Comparison of ENCODE assay signal across 24 mouse cellular contexts in genomic region chr7:35349022-35349421, GRCm38 (mm10). TPM values are rescaled to one million over a fixed set of nuclear protein-coding genes. Genes with fewer than 3 reads are reported as not detected.
DNase-seq lines count a peak whose midpoint lies in the region; ATAC-seq and TF ChIP-seq lines count a peak whose summit lies in the region.
"Had no signal": no experiment of that assay in that cellular context is flagged by ENCODE, and none has a peak within 500 bp of the region (broad histone marks: within the 10 kb centered on the region; RNA-seq: fewer than 3 reads in every experiment).

No protein-coding gene starts in this region.

- TF ChIP-seq POLR2A in liver, adult 2 months (IDR thresholded peaks at IDR 0.05; ENCODE audit: extremely low read depth, insufficient read depth, low read length): no peak

- no peak overlapping the region for H3K4me2 ChIP-seq in liver, embryonic 12.5 days
- peak overlapping the region; percentile 22; the same call in 1 of the 2 replicates for H3K4me2 ChIP-seq in intestine, embryonic 15.5 days (replicated peaks)
- no peak overlapping the region for H3K4me2 ChIP-seq in stomach, embryonic 16.5 days (ENCODE audit: low read depth, low read length)
- H3K4me2 ChIP-seq in lung, postnatal 0 days (replicated peaks; ENCODE audit: low read depth, low read length): no peak overlapping the region
- H3K4me2 ChIP-seq: forebrain, embryonic 12.5 days; heart, embryonic 13.5 days; hindbrain, embryonic 15.5 days; limb, embryonic 13.5 days; midbrain, embryonic 15.5 days; neural tube, embryonic 15.5 days had no signal

- no peak overlapping the region for H3K9ac ChIP-seq in liver, adult 2 months (ENCODE audit: low read depth, low read length)
- no peak overlapping the region for H3K9ac ChIP-seq in liver, embryonic 12.5 days
- no peak overlapping the region for H3K9ac ChIP-seq in intestine, embryonic 15.5 days
- no peak overlapping the region for H3K9ac ChIP-seq in stomach, embryonic 16.5 days (ENCODE audit: low read length)
- no peak overlapping the region for H3K9ac ChIP-seq in lung, postnatal 0 days (replicated peaks; ENCODE audit: low read depth)
- H3K9ac ChIP-seq: forebrain, embryonic 12.5 days; heart, embryonic 13.5 days; hindbrain, embryonic 15.5 days; limb, embryonic 13.5 days; midbrain, embryonic 15.5 days; neural tube, embryonic 15.5 days had no signal

- ATAC-seq in liver, embryonic 12.5 days: no peak
- ATAC-seq in intestine, embryonic 15.5 days: no peak
- no peak for ATAC-seq in stomach, embryonic 16.5 days (ENCODE audit: insufficient read depth, low FRiP score)
- ATAC-seq in lung, postnatal 0 days: no peak
- ATAC-seq: activated CD4-positive, CD25-positive, alpha-beta regulatory T cell, adult 4 months; midbrain, embryonic 15.5 days had no signal

- H3K27me3 ChIP-seq in liver, adult 2 months (ENCODE audit: control insufficient read depth, insufficient read depth, low read length): no peaks in the 10 kb centered on the region
- H3K27me3 ChIP-seq in liver, embryonic 12.5 days (replicated peaks): 0 out of 2 replicates have a peak, but pooled peaks cover 4% of the 10 kb centered on the region
- H3K27me3 ChIP-seq in intestine, embryonic 15.5 days (replicated peaks): no peaks in the 10 kb centered on the region
- no peaks in the 10 kb centered on the region for H3K27me3 ChIP-seq in stomach, embryonic 16.5 days (ENCODE audit: control insufficient read depth, insufficient read depth, low read length)
- no peaks in the 10 kb centered on the region for H3K27me3 ChIP-seq in lung, postnatal 0 days (replicated peaks; ENCODE audit: insufficient read depth, low read length)
- H3K27me3 ChIP-seq: forebrain, embryonic 12.5 days; heart, embryonic 13.5 days; hindbrain, embryonic 15.5 days; limb, embryonic 13.5 days; midbrain, embryonic 15.5 days; neural tube, embryonic 15.5 days had no signal

- WGBS in liver, adult 2 months: 32% methylated on average over 4 of the region's 4 CpGs
- 65% methylated on average over 4 of the region's 4 CpGs for WGBS in liver, embryonic 12.5 days (ENCODE audit: insufficient replicate concordance)
- WGBS in intestine, embryonic 15.5 days: 75% methylated on average over 4 of the region's 4 CpGs
- WGBS in stomach, embryonic 16.5 days: 82% methylated on average over 4 of the region's 4 CpGs
- WGBS in lung, postnatal 0 days: 79% methylated on average over 4 of the region's 4 CpGs

- H3K79me2 ChIP-seq in liver, adult 2 months (ENCODE audit: control insufficient read depth, insufficient read depth, low read length): peaks cover 28% of the 10 kb centered on the region

- DNase-seq in liver, adult 2 months (ENCODE audit: extremely low read depth, low read depth, low spot score): peak; percentile 71
- peak; percentile 3 for DNase-seq in adipocyte (ENCODE audit: low spot score)
- no peak for DNase-seq in lung, postnatal 0 days (ENCODE audit: low spot score)
- no peak for DNase-seq in frontal cortex, postnatal 25 days (ENCODE audit: low spot score in 2 of 2)
- no peak for DNase-seq in cerebellum, adult 11-12 months
- DNase-seq: cerebellum, adult 2 months; heart, adult 18-20 months; heart, postnatal 36 days; kidney, adult 2 months; kidney, postnatal 10 days; lung, adult 2 months; lung, postnatal 36 days; right cerebral cortex, postnatal 25 days had no signal

- no peak for TF ChIP-seq EP300 in lung, postnatal 0 days (IDR thresholded peaks at IDR 0.05)

- peaks cover 24% of the 10 kb centered on the region for H3K4me1 ChIP-seq in liver, adult 2 months (ENCODE audit: control insufficient read depth, insufficient read depth, low read length)
- H3K4me1 ChIP-seq in liver, embryonic 12.5 days: peaks cover 14% of the 10 kb centered on the region
- H3K4me1 ChIP-seq in intestine, embryonic 15.5 days (replicated peaks): peaks cover 3% of the 10 kb centered on the region; the same call in 1 of the 2 replicates
- no peaks in the 10 kb centered on the region; the same call in 1 of the 2 replicates for H3K4me1 ChIP-seq in stomach, embryonic 16.5 days (ENCODE audit: control insufficient read depth, insufficient read depth, low read length)
- H3K4me1 ChIP-seq in lung, postnatal 0 days (ENCODE audit: insufficient read depth, low read depth, low read length): no peaks in the 10 kb centered on the region
- H3K4me1 ChIP-seq: forebrain, embryonic 12.5 days; hindbrain, embryonic 15.5 days; limb, embryonic 13.5 days; midbrain, embryonic 15.5 days; neural tube, embryonic 15.5 days had no signal

- no peak overlapping the region for H3K4me3 ChIP-seq in liver, adult 2 months (ENCODE audit: insufficient read depth, low read depth, low read length)
- H3K4me3 ChIP-seq in liver, embryonic 12.5 days: no peak overlapping the region
- no peak overlapping the region for H3K4me3 ChIP-seq in intestine, embryonic 15.5 days (replicated peaks)
- H3K4me3 ChIP-seq in stomach, embryonic 16.5 days (replicated peaks; ENCODE audit: low read length): no peak overlapping the region
- no peak overlapping the region for H3K4me3 ChIP-seq in lung, postnatal 0 days (ENCODE audit: low read depth, low read length)
- H3K4me3 ChIP-seq: forebrain, embryonic 12.5 days; heart, embryonic 13.5 days; hindbrain, embryonic 15.5 days; limb, embryonic 13.5 days; midbrain, embryonic 15.5 days; neural tube, embryonic 15.5 days had no signal

- H3K27ac ChIP-seq in liver, adult 2 months (replicated peaks; ENCODE audit: insufficient read depth, low read depth, low read length): peak overlapping the region; percentile 76
- no peak overlapping the region for H3K27ac ChIP-seq in liver, embryonic 12.5 days
- peak overlapping the region; percentile 79 for H3K27ac ChIP-seq in intestine, embryonic 15.5 days
- peak overlapping the region; percentile 65 for H3K27ac ChIP-seq in stomach, embryonic 16.5 days (ENCODE audit: low read length)
- H3K27ac ChIP-seq in lung, postnatal 0 days (ENCODE audit: low read length): no peak overlapping the region
- H3K27ac ChIP-seq: forebrain, embryonic 12.5 days; heart, embryonic 13.5 days; hindbrain, embryonic 15.5 days; limb, embryonic 13.5 days; midbrain, embryonic 15.5 days; neural tube, embryonic 15.5 days had no signal

- no peaks in the 10 kb centered on the region; the same call in 1 of the 2 replicates for H3K9me3 ChIP-seq in liver, embryonic 12.5 days (replicated peaks)
- no peaks in the 10 kb centered on the region for H3K9me3 ChIP-seq in intestine, embryonic 15.5 days
- H3K9me3 ChIP-seq in stomach, embryonic 16.5 days (replicated peaks; ENCODE audit: control insufficient read depth, low read length): no peaks in the 10 kb centered on the region
- H3K9me3 ChIP-seq in lung, postnatal 0 days (ENCODE audit: low read length): no peaks in the 10 kb centered on the region
- H3K9me3 ChIP-seq: forebrain, embryonic 12.5 days; heart, embryonic 13.5 days; hindbrain, embryonic 15.5 days; limb, embryonic 13.5 days; midbrain, embryonic 15.5 days; neural tube, embryonic 15.5 days had no signal

- no peak for TF ChIP-seq CTCF in liver, adult 2 months (IDR thresholded peaks at IDR 0.05; ENCODE audit: low read depth, low read length)
- TF ChIP-seq CTCF in lung, postnatal 0 days (IDR thresholded peaks at IDR 0.05): no peak

- no peaks in the 10 kb centered on the region for H3K36me3 ChIP-seq in liver, adult 2 months (ENCODE audit: control insufficient read depth, insufficient read depth, low read length)
- H3K36me3 ChIP-seq in liver, embryonic 12.5 days: no peaks in the 10 kb centered on the region
- H3K36me3 ChIP-seq in intestine, embryonic 15.5 days: no peaks in the 10 kb centered on the region; the same call in 1 of the 2 replicates
- H3K36me3 ChIP-seq in stomach, embryonic 16.5 days (ENCODE audit: control insufficient read depth, insufficient read depth, low read length): no peaks in the 10 kb centered on the region
- H3K36me3 ChIP-seq in lung, postnatal 0 days (ENCODE audit: insufficient read depth, low read length): no peaks in the 10 kb centered on the region
- H3K36me3 ChIP-seq: forebrain, embryonic 12.5 days; heart, embryonic 13.5 days; hindbrain, embryonic 15.5 days; limb, embryonic 13.5 days; midbrain, embryonic 15.5 days; neural tube, embryonic 15.5 days had no signal

RNA-seq across cellular contexts. Expression of gene Rhpn2, which starts 15.1 kb away (rescaled TPM):
- 14.0 and 18.5 TPM in 2 replicates for total RNA-seq in liver, adult 2 months (2014; rRNA removed)
- 6.8 and 6.9 TPM in 2 replicates for polyA plus RNA-seq in liver, adult 2 months (2012; rRNA removed)
- 4.6 and 5.5 TPM in 2 replicates for polyA plus RNA-seq in liver, embryonic 12.5 days (2016; fragmentation: Nextera tagmentation; extraction: Ambion mirVana)
- 73.2 and 74.7 TPM in 2 replicates for polyA plus RNA-seq in intestine, embryonic 15.5 days (2015; fragmentation: Nextera tagmentation; extraction: Ambion mirVana)
- polyA plus RNA-seq in stomach, embryonic 16.5 days (2015; fragmentation: Nextera tagmentation; extraction: Ambion mirVana): 32.4 and 37.5 TPM in 2 replicates
- 4.6 and 5.5 TPM in 2 replicates for polyA plus RNA-seq in lung, postnatal 0 days (2015; fragmentation: Nextera tagmentation; extraction: Ambion mirVana)
- total RNA-seq: megakaryocyte-erythroid progenitor cell, adult 5-6 weeks had no signal

RNA-seq across cellular contexts. Expression of gene Gpatch1, which starts 30.8 kb away (rescaled TPM):
- total RNA-seq in liver, adult 2 months (2014; rRNA removed): 4.1 and 5.3 TPM in 2 replicates
- polyA plus RNA-seq in liver, adult 2 months (2012; rRNA removed): 1.9 and 2.5 TPM in 2 replicates
- 9.6 and 10.6 TPM in 2 replicates for polyA plus RNA-seq in liver, embryonic 12.5 days (2016; fragmentation: Nextera tagmentation; extraction: Ambion mirVana)
- 14.8 and 14.9 TPM in 2 replicates for polyA plus RNA-seq in intestine, embryonic 15.5 days (2015; fragmentation: Nextera tagmentation; extraction: Ambion mirVana)
- 13.5 and 14.3 TPM in 2 replicates for polyA plus RNA-seq in stomach, embryonic 16.5 days (2015; fragmentation: Nextera tagmentation; extraction: Ambion mirVana)
- polyA plus RNA-seq in lung, postnatal 0 days (2015; fragmentation: Nextera tagmentation; extraction: Ambion mirVana): 12.9 and 13.6 TPM in 2 replicates

RNA-seq across cellular contexts. Expression of gene Faap24, which starts 47.6 kb away (rescaled TPM):
- 0.81 and 1.0 TPM in 2 replicates for total RNA-seq in liver, adult 2 months (2014; rRNA removed)
- polyA plus RNA-seq in liver, adult 2 months (2012; rRNA removed): 1.8 and 2.1 TPM in 2 replicates
- 34.4 and 34.7 TPM in 2 replicates for polyA plus RNA-seq in liver, embryonic 12.5 days (2016; fragmentation: Nextera tagmentation; extraction: Ambion mirVana)
- 22.0 and 22.7 TPM in 2 replicates for polyA plus RNA-seq in intestine, embryonic 15.5 days (2015; fragmentation: Nextera tagmentation; extraction: Ambion mirVana)
- polyA plus RNA-seq in stomach, embryonic 16.5 days (2015; fragmentation: Nextera tagmentation; extraction: Ambion mirVana): 14.7 and 15.9 TPM in 2 replicates
- 10.5 and 11.1 TPM in 2 replicates for polyA plus RNA-seq in lung, postnatal 0 days (2015; fragmentation: Nextera tagmentation; extraction: Ambion mirVana)

RNA-seq across cellular contexts. Expression of gene Cep89, which starts 47.8 kb away (rescaled TPM):
- 3.2 TPM in 2 replicates for total RNA-seq in liver, adult 2 months (2014; rRNA removed)
- 3.3 and 5.0 TPM in 2 replicates for polyA plus RNA-seq in liver, adult 2 months (2012; rRNA removed)
- 25.5 and 25.9 TPM in 2 replicates for polyA plus RNA-seq in liver, embryonic 12.5 days (2016; fragmentation: Nextera tagmentation; extraction: Ambion mirVana)
- 43.2 and 45.8 TPM in 2 replicates for polyA plus RNA-seq in intestine, embryonic 15.5 days (2015; fragmentation: Nextera tagmentation; extraction: Ambion mirVana)
- polyA plus RNA-seq in stomach, embryonic 16.5 days (2015; fragmentation: Nextera tagmentation; extraction: Ambion mirVana): 41.1 and 41.8 TPM in 2 replicates
- 10.7 and 14.3 TPM in 2 replicates for polyA plus RNA-seq in lung, postnatal 0 days (2015; fragmentation: Nextera tagmentation; extraction: Ambion mirVana)

Comparison
In these comparisons a context has a peak if more than half of its experiments do, and no peak if none do; other contexts are left out.
1. H3K27ac ChIP-seq: peak in liver, adult 2 months (single experiment), intestine, embryonic 15.5 days (single experiment) and stomach, embryonic 16.5 days (single experiment); none in liver, embryonic 12.5 days (single experiment) and lung, postnatal 0 days (single experiment).
2. DNase-seq: peak in liver, adult 2 months (single experiment) and adipocyte (single experiment); none in lung, postnatal 0 days (single experiment), frontal cortex, postnatal 25 days (0 of 2) and cerebellum, adult 11-12 months (single experiment).